Mouse (Mus musculus) liver, adult (tissue): ENCODE data around the gene Scgb2b20.
"Not testable (repeated sequence)": the region's sequence is repeated elsewhere in the genome, so short reads cannot be mapped to it uniquely, and the experiment has no call there.

Experiments
- GATA4 ChIP-seq: IDR thresholded peaks from 2 replicates; pipeline ENCODE4 v1.6.1; 2014; ENCODE audit warnings: mild to moderate bottlenecking, low read length; ENCODE audit not compliant: insufficient replicate concordance

Gene Scgb2b20

DNA sequence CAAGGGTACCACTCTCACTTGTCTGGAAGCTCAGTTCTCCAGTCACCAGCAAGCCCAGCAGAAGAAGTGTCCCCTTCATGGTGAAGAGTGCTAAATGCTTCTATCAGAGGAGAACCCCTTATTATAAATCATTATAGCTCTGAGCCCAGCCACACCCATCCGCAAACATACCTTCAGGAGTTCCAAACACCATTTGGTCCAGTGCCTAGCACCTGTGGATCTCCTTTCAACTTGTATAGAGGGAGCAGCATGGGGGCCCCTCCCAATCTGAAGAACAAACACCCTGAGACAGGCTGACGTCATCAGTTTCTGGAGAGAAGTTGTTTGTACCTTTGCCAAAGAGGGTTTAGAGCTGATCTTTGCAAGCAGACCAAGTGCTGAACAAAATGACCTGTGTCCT, at the start of gene Scgb2b20:
Scgb2b20 (minus strand) TSS at position 101 of the 400 bp plus-strand sequence.
- not testable (repeated sequence) for TF ChIP-seq GATA4

DNA sequence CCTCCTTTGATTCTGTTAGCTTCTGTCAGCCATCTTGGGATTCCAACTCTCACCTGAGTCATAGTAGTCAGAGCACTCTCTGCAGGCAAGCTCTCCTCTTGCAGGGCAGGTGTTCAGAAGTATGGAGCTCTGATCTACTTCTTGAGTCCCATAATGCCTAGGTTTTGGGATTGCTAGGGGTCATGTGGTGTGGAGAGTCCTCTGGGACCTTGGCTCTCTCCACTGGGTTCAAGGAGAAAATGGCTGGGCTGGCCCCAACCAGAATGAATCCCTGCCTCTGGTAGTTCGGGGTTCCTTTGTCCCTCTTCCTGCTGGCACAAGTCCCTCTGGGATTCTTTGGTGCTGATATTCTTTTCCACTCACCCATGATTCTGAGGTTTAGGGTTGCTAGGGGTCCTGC, 35.5 kb upstream of the Scgb2b20 start:
- TF ChIP-seq GATA4, result no peak

- not testable (repeated sequence) for TF ChIP-seq GATA4
Observed at GRCm38 (mm10) chr7:33372934-33373333, 6.8 kb upstream of the Scgb2b20 start, which contains the start of gene Scgb1b20. Gene Scgb1b20 (plus strand): TSS chr7:33373234.
